Mouse (Mus musculus): Measurements from ENCODE around the gene Prok2. TPM values are rescaled to one million over a fixed set of nuclear protein-coding genes. Genes with fewer than 3 reads are reported as not detected.

The Prok2 gene
- polyA plus RNA-seq (2016; fragmentation: Nextera tagmentation; extraction: Ambion mirVana) = 0.65 and 0.72 TPM in 2 replicates

- no peaks in the 10 kb centered on the region for H3K36me3 ChIP-seq
- peak within 1 kb of the TSS; percentile 50 for H3K4me3 ChIP-seq (replicated peaks)
- under 1% methylated on average over 61 of the region's 61 CpGs for WGBS
- peak within 1 kb of the TSS; percentile 57 for H3K9ac ChIP-seq (replicated peaks)
- peak within 1 kb of the TSS; percentile 96 for H3K4me2 ChIP-seq
- H3K27me3 ChIP-seq = peaks cover 64% of the 10 kb centered on the region
- peaks cover 20% of the 10 kb centered on the region for H3K4me1 ChIP-seq (replicated peaks)
- H3K27ac ChIP-seq = no peak within 1 kb of the TSS
- no peak; the same call in 1 of the 2 replicates for ATAC-seq (ENCODE audit: insufficient number of reproducible peaks, insufficient read depth, low FRiP score, low TSS enrichment, low read depth)
- no peaks in the 10 kb centered on the region for H3K9me3 ChIP-seq
Measured at GRCm38 (mm10) chr6:99725971-99726561, at the start of gene Prok2. TSS of gene Prok2 (minus strand) at chr6:99726392.

GRCm38 (mm10) chr6:99774680-99775079, 48.5 kb upstream of the Prok2 start:
- Histone ChIP-seq H3K9ac (replicated peaks) (no peak overlapping the region), H3K27me3 (no peaks in the 10 kb centered on the region; the same call in 1 of the 2 replicates), H3K36me3 (no peaks in the 10 kb centered on the region), H3K4me1 (replicated peaks) (no peaks in the 10 kb centered on the region), H3K4me3 (replicated peaks) (no peak overlapping the region), H3K9me3 (no peaks in the 10 kb centered on the region), H3K4me2 (no peak overlapping the region), H3K27ac (no peak overlapping the region)
- ATAC-seq (ENCODE audit: insufficient number of reproducible peaks, insufficient read depth, low FRiP score, low TSS enrichment, low read depth) = no peak
- 83% methylated on average over 10 of the region's 10 CpGs for WGBS

GRCm38 (mm10) chr6:99768495-99768894, 42.3 kb upstream of the Prok2 start:
- Histone ChIP-seq H3K27ac (no peak overlapping the region), H3K36me3 (no peaks in the 10 kb centered on the region), H3K4me3 (replicated peaks) (no peak overlapping the region), H3K4me1 (replicated peaks) (peaks cover 7% of the 10 kb centered on the region; the same call in 1 of the 2 replicates), H3K9me3 (no peaks in the 10 kb centered on the region), H3K27me3 (0 out of 2 replicates have a peak, but pooled peaks cover 8% of the 10 kb centered on the region), H3K4me2 (no peak overlapping the region), H3K9ac (replicated peaks) (no peak overlapping the region)
- WGBS = 33% methylated on average over 5 of the region's 5 CpGs
- no peak for ATAC-seq (ENCODE audit: insufficient number of reproducible peaks, insufficient read depth, low FRiP score, low TSS enrichment, low read depth)

GRCm38 (mm10) chr6:99764916-99765315, 38.7 kb upstream of the Prok2 start:
- Histone ChIP-seq H3K9ac (replicated peaks) (no peak overlapping the region), H3K4me1 (replicated peaks) (peaks cover 7% of the 10 kb centered on the region; the same call in 1 of the 2 replicates), H3K4me3 (replicated peaks) (no peak overlapping the region), H3K4me2 (no peak overlapping the region), H3K27ac (no peak overlapping the region), H3K9me3 (no peaks in the 10 kb centered on the region), H3K27me3 (peaks cover 8% of the 10 kb centered on the region; the same call in 1 of the 2 replicates), H3K36me3 (no peaks in the 10 kb centered on the region)
- ATAC-seq (ENCODE audit: insufficient number of reproducible peaks, insufficient read depth, low FRiP score, low TSS enrichment, low read depth) = no peak
- WGBS = 89% methylated on average over 3 of the region's 3 CpGs

GRCm38 (mm10) chr6:99762069-99762985, 36.1 kb upstream of the Prok2 start:
- H3K9ac ChIP-seq (replicated peaks) = no peak overlapping the region
- no peak overlapping the region for H3K27ac ChIP-seq
- no peak for ATAC-seq (ENCODE audit: insufficient number of reproducible peaks, insufficient read depth, low FRiP score, low TSS enrichment, low read depth)
- peaks cover 8% of the 10 kb centered on the region; the same call in 1 of the 2 replicates for H3K27me3 ChIP-seq
- no peaks in the 10 kb centered on the region for H3K36me3 ChIP-seq
- H3K4me3 ChIP-seq (replicated peaks) = no peak overlapping the region
- no peak overlapping the region for H3K4me2 ChIP-seq
- 65% methylated on average over 14 of the region's 14 CpGs for WGBS
- H3K4me1 ChIP-seq (replicated peaks) = no peaks in the 10 kb centered on the region
- no peaks in the 10 kb centered on the region for H3K9me3 ChIP-seq

GRCm38 (mm10) chr6:99756105-99756504, 29.9 kb upstream of the Prok2 start:
- WGBS = 80% methylated on average over 9 of the region's 9 CpGs

GRCm38 (mm10) chr6:99751308-99751707, 25.1 kb upstream of the Prok2 start:
- Histone ChIP-seq H3K27ac (no peak overlapping the region), H3K4me3 (replicated peaks) (no peak overlapping the region), H3K4me1 (replicated peaks) (no peaks in the 10 kb centered on the region), H3K9me3 (no peaks in the 10 kb centered on the region), H3K36me3 (no peaks in the 10 kb centered on the region), H3K27me3 (peaks cover 9% of the 10 kb centered on the region; the same call in 1 of the 2 replicates), H3K9ac (replicated peaks) (no peak overlapping the region), H3K4me2 (no peak overlapping the region)
- no peak for ATAC-seq (ENCODE audit: insufficient number of reproducible peaks, insufficient read depth, low FRiP score, low TSS enrichment, low read depth)
- 79% methylated on average over 6 of the region's 6 CpGs for WGBS

More at GRCm38 (mm10) chr6:99756105-99756504, 29.9 kb upstream of the Prok2 start:
- H3K27ac ChIP-seq = no peak overlapping the region
- H3K4me2 ChIP-seq = no peak overlapping the region
- ATAC-seq (ENCODE audit: insufficient number of reproducible peaks, insufficient read depth, low FRiP score, low TSS enrichment, low read depth) = no peak
- H3K9ac ChIP-seq (replicated peaks) = no peak overlapping the region
- H3K9me3 ChIP-seq = no peaks in the 10 kb centered on the region
- H3K27me3 ChIP-seq = peaks cover 9% of the 10 kb centered on the region; the same call in 1 of the 2 replicates
- H3K4me1 ChIP-seq (replicated peaks) = no peaks in the 10 kb centered on the region
- no peaks in the 10 kb centered on the region for H3K36me3 ChIP-seq
- H3K4me3 ChIP-seq (replicated peaks) = no peak overlapping the region

- Histone ChIP-seq H3K4me1 (replicated peaks) (no peaks in the 10 kb centered on the region), H3K9me3 (no peaks in the 10 kb centered on the region), H3K36me3 (no peaks in the 10 kb centered on the region), H3K27me3 (no peaks in the 10 kb centered on the region; the same call in 1 of the 2 replicates), H3K9ac (replicated peaks) (no peak overlapping the region), H3K4me2 (no peak overlapping the region), H3K27ac (no peak overlapping the region), H3K4me3 (replicated peaks) (no peak overlapping the region)
- WGBS = 73% methylated on average over 5 of the region's 5 CpGs
- no peak for ATAC-seq (ENCODE audit: insufficient number of reproducible peaks, insufficient read depth, low FRiP score, low TSS enrichment, low read depth)
Measured at GRCm38 (mm10) chr6:99746275-99746674, 20.1 kb upstream of the Prok2 start.

GRCm38 (mm10) chr6:99742866-99743265, 16.7 kb upstream of the Prok2 start:
- Histone ChIP-seq H3K27ac (no peak overlapping the region), H3K9me3 (no peaks in the 10 kb centered on the region), H3K4me1 (replicated peaks) (no peaks in the 10 kb centered on the region), H3K4me2 (no peak overlapping the region), H3K9ac (replicated peaks) (no peak overlapping the region), H3K27me3 (no peaks in the 10 kb centered on the region; the same call in 1 of the 2 replicates), H3K36me3 (no peaks in the 10 kb centered on the region), H3K4me3 (replicated peaks) (no peak overlapping the region)
- WGBS = 80% methylated on average over 3 of the region's 3 CpGs
- ATAC-seq (ENCODE audit: insufficient number of reproducible peaks, insufficient read depth, low FRiP score, low TSS enrichment, low read depth) = no peak

- ATAC-seq (ENCODE audit: insufficient number of reproducible peaks, insufficient read depth, low FRiP score, low TSS enrichment, low read depth) = no peak
- Histone ChIP-seq H3K36me3 (no peaks in the 10 kb centered on the region), H3K9ac (replicated peaks) (no peak overlapping the region), H3K27me3 (peaks cover 13% of the 10 kb centered on the region; the same call in 1 of the 2 replicates), H3K4me1 (replicated peaks) (no peaks in the 10 kb centered on the region), H3K4me3 (replicated peaks) (no peak overlapping the region), H3K4me2 (no peak overlapping the region), H3K9me3 (no peaks in the 10 kb centered on the region), H3K27ac (no peak overlapping the region)
- WGBS = 84% methylated on average over 5 of the region's 5 CpGs
Measured at GRCm38 (mm10) chr6:99734666-99735065, 8.5 kb upstream of the Prok2 start.

GRCm38 (mm10) chr6:99732673-99733072, 6.5 kb upstream of the Prok2 start:
- Histone ChIP-seq H3K27ac (no peak overlapping the region), H3K4me2 (no peak overlapping the region), H3K36me3 (no peaks in the 10 kb centered on the region), H3K9me3 (no peaks in the 10 kb centered on the region), H3K9ac (replicated peaks) (no peak overlapping the region), H3K4me3 (replicated peaks) (no peak overlapping the region), H3K27me3 (peaks cover 31% of the 10 kb centered on the region; the same call in 1 of the 2 replicates), H3K4me1 (replicated peaks) (no peaks in the 10 kb centered on the region)
- no peak for ATAC-seq (ENCODE audit: insufficient number of reproducible peaks, insufficient read depth, low FRiP score, low TSS enrichment, low read depth)
- WGBS = 91% methylated on average over 8 of the region's 8 CpGs
